Mouse (Mus musculus) testis, postnatal 10 days (tissue): ENCODE data around the gene Gp1bb.

Source experiments
- DNase-seq: peaks from one replicate; pipeline ENCODE4 v3.0.0; 2021; ENCODE audit warnings: low spot score

Gene Gp1bb

DNA sequence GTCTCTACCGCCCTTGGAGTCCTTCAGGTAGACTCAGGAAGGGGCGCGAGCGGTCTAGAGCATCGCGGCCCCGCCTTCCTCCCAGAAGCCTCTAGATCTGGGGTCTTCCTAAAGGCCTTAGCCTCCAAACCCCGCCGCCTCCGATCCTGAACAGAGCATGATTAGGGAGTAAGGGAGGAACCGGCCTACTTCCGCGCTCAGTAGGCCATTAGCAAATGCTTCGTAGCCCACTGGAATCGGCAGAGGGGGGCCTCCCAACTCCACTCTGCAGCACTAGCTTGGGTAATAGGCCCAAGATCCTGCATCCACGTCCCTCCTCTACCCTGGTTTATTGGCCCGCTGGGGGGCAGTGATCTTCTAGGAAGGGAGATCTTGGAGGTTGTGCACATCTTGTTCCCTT is at the start of gene Gp1bb:
Gp1bb (minus strand) TSS at position 385 of the 400 bp plus-strand sequence.
- no peak for DNase-seq

DNA sequence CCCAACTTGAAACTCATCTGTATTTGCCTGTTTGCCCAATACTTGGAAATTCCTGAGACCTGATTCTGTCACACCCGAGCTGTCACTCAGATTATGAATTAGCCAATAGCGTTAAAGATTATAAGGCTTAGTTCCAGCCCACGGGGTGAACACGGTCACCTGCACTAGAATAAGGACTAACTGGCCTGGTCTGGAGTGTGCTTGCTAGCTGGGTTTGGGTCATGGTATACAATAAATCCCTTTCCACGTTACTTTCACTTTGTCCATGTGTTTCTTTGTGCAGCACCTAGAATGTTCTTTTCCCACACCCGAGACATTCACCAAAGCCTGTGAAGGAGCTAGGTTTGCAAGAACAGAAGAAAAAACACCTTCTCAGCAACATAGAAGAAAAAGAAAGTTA is 47.7 kb upstream of the Gp1bb start:
- DNase-seq = no peak

DNA sequence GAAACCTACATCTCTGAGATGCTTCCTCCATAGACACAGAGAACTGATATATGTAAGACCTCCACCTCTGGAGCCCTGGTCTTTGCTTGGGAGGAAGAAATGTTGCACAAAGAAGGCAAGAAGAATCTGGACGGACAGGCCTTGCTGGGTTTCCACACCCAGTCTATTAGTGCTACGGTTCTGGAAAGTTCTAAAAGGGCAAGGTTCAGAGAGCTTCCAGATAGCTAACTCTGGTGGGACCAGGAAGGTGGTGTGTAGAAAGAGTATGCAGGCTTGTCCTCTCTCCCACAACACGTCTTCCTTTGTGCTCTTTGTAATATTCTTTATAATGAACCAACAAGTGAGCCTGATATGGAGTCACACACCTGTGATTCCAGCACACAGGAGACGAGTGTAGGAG is 36.4 kb upstream of the Gp1bb start:
- DNase-seq = no peak

DNA sequence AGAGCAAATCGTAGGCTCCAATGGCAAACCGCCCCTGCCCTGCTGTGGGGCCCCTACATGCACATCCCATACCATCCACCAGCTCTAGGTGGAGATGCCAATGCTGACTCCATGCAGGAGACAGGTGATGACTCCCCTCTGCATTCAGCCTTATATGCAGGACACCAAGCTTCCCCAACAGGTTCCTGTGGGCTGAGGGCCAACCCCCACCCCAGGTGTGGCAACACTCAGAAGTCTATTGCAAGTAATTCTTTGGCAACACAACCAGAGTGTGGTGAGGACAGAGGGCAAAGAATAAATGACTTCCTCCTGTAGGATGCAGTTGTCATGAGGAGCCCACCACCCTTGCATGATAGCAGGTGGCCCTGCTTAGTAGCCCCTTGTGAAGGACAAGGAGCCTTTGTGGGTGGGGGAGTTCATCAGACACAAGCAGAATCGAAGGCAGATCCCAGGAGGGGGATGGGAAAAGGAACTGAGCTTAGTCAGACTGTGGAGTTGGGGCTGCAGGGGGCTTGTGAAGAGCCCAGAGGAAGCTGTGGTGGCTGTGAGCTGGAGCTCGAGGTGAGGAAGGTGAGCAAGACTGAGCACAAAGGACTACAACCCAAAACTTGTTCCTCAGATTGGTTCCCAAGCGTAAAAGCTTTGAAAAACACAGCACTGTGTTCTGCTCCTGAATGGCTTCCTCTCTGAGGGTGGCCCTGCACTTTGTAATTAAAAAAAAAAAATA is 33.3 kb upstream of the Gp1bb start:
- DNase-seq = no peak

DNA sequence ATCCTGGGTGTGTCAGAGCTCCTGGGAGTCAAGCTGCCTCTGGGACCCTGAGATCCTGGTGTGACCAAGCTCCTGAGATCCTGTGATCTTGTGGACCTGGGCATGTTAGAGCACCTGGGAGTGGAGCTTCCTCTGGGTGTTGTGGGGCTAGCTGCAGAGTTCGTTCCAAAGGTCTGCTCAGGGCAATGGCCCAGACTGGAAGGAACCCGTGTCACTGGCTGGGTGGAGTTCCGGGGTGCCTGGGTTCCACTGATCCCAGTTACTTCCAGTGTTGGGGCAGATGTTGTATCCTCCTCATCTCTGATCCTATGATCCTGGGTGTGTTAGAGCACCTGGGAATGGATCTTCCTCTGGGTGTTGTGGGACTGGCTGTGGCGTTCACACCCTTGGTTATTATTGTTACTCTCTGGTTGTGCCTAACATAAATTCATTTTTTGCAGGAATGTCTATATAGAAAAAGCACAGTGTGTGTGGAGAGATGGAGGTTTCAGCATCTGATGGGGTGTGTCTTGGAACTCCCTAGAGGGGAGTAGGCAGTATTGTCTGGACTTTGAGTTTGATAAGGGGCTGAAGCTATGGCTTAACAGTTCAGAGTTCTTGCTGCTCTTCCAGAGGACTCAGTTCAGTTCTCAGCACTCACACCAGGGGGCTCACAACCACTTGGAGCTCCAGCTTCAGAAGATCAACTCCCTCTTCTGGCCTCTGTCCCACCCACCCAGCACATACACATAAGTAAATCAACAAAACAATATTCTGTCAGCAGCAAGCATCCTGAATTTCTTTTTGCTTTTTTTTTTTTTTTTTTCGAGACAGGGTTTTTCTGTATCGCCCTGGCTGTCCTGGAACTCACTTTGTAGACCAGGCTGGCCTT is 31.3 kb upstream of the Gp1bb start:
- no peak for DNase-seq

DNA sequence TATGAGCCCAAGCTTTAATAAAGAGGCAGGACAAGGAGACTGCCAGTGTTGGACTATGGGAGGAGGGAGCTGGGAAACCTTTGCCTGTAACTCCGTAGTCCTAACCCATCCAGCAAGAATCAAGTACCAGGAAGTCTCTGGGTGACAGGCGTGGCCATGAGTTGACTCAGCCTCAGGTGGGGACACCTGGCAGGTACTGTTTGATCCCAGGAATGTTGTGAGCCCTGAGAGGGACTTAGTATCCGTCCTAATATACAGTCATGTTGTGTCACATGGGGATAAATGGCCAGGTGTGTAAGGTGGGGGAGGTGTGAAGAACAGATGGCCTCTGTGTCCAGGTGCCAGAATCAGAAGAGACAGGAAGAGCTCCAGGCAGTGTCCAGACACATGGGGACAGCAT is 26.9 kb upstream of the Gp1bb start:
- peak; percentile 17 for DNase-seq

DNA sequence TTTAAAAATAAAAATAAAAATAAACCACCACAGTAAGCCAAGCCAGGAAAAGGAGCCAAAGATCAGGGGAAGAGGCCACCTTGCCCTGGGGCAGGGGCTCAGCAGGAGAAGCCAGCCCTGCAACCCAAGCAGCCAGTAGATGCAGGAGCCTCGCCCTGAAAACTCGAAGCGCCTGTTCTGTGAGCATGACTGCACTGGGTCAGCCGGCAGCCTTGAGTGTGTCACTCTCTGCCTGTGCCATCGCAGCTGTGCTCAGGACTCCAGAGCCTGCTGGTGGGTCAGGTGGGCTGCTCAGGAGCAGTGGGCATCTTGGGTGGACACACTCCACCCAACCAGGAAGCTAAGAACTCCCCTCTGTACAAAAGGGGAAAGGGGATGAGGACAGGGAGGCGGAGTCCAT is 23.1 kb upstream of the Gp1bb start:
- DNase-seq = peak; percentile 36

DNA sequence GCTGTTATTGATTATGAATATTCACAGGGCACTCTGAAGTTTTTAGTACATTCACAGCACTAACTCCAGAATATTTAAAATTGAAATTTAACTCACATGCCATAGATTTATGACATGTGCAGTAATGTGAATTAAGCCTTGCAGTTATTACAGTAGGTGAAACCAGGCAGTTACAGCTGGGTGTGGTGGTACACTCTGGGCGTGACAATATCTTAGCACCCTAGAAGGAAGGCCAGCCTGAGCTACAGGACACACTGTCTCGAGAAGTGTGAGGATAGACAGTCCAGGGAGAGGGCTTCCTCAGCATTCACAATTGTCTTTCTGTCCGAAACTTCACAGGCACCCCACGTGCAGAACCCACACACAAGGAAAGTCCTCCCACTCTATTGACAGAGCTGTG is 22.3 kb upstream of the Gp1bb start:
- peak; percentile 23 for DNase-seq

DNA sequence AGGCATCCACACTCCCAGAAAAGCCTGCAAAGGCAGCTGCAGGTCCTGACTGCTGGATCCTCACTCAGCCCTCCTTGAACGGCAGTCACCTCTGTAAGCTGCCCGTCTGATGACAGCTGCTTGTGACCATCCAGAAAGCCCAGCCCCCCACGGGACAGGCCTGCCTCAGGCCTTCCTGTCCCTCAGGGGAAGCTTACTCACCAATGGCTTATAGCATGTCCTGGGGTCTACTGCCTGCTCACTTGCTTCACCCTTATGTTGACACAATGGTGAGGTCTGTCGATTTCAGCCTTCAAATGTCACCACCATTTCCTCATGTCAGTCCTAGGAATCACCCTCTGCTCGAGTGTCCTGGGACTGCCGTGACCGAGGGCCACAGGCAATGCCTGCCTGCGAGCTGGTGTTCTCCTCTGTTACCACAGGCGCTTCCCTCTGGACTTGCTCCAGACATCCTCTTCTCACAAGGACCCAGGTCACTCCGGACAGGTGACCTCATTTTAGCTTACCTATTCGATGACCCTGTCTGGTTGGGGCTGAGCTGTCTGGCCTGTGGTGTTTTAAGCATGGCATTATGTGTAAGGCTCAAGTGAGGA is 21.3 kb upstream of the Gp1bb start:
- peak; percentile 34 for DNase-seq

DNA sequence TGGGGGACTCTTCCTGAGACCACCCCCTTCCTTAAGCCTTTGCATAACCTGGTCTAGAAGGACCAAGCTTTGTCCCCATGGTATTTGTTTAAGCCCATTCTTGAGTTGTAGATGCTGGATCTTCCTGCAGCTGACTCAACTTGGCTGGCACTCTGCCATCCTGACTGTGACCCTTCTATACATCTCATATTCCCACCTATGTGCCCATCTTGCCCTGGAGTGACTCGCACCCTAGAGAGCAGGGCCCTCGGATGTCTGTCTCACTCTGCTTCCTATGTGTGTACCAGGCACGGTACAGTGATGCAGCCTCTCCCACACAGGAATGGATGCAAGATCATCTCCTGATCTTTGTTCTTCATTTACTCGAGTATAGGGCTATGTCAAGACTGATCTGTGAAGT is 20.7 kb upstream of the Gp1bb start:
- peak; percentile 41 for DNase-seq

DNA sequence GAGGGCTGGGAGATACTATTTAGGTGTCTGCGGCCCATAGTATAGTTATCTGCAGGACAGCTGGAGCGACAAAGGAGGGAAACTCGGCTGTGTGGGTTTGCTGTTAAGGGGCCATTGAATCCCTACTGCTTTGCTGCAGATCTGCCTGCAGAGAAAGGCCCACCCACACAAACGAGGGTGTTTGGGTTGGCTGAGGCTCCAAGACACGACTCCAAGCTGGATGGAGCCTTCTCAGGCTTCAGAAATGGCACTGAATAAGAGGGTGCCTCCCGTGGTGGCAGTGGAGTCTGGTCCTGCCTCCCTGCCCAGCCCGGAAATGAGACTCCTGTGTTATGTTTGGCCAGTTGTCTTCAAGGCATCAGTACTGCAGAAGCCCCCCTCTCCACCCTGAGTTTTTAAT is 20.1 kb upstream of the Gp1bb start:
- no peak for DNase-seq

DNA sequence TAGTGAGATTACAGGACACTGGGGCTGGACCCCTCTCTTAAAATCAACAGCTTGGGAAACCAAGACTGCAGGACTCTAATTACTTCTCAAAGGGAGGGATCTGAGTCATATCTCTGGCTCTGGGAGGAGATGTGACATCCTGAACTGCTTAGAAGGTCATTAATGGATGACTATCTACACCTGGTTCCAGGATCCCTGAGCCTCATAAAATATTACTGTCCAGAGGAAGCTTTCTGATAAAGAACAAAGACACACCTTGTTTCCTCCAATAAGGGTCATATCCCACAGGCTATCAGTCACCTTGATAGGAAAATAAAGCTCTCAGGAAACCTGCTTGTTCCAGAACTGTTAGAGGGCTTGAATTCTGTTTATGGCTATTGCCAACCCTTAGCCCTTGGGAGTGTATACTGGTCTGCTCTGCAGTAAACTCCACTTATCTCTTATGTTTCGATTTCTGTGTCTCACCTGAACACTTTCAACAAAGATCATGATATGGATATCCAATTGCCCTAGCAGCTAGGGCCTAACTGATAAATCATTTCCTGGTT is 17.3 kb upstream of the Gp1bb start:
- DNase-seq = no peak

DNA sequence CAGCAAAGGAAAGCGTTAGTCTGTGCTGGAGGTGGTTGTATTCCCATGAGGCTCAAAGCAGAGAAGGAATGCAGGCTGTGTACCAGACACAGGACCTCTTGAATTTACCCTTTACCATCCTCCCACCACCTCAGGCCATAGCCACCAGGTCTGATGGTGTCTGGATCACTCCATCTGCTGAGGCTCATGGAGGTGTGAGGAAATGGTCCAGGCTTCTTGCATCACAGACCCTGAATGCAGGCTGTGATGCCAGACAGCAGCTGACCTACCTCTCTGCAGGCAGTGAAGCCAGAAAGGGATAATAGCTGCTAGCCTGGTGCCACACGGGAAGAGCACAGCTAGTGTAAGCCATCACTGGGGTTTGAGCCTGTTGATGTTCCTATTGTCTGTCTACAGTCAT is 16.2 kb upstream of the Gp1bb start:
- peak; percentile 23 for DNase-seq

DNA sequence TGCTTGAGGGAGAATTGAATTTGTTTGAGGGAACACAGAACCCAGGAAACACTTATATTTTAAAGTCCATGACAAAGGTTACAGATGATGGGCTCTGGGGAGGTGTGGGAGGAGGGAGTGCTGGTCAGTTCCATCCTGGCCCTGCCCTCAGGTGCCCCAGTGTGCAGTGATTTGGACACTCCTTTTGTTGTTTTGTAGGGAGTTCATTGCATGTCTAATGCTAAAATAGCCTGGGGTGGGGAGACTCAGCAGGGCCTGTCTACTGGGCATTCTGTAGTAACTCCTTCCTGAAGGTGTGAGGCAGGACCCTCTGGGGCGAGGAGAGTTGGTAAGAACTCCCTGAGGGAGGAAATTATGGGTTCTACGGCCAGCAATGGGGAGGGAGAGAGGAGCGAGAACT is 14.6 kb upstream of the Gp1bb start:
- DNase-seq = peak; percentile 22

DNA sequence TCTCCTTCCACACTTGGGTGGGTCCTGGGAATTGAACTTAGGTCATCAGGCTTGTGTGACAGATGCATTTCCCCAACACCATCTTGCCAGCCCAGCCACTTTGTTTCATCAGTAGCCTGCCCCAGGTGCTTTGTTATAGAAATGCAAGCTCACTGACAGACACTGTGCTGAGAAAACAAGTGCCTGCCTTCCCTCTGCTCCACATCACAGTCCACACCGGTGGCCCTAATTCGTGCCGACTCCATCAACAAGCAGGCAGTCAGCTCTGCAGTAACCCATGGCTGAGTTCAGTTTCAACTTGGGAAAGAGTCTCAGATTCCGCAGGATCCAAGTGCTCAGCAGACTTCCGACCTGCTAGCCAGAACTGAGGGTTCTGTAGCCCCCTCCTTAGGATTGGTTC is 14.2 kb upstream of the Gp1bb start:
- DNase-seq = peak; percentile 25

DNA sequence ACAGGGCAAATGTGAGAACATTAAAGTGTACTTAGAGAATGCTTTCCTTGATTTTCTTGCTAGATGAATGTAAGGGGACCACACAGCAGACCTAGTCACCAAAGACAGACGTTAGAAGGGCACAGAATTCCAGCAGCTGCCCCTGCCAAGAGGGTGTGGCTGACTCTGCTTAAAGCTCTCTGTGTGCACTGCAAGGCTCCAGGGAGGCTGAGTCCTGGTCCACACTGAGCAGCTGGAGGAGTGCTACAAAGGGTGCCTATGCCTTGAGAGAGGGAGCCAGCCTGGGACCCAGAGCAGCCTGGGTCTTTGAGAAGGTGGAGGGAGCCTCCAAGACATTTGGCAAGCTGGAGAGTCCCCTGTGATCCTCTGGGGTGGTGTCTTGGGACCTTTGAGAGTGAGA is 11.1 kb upstream of the Gp1bb start:
- no peak for DNase-seq

DNA sequence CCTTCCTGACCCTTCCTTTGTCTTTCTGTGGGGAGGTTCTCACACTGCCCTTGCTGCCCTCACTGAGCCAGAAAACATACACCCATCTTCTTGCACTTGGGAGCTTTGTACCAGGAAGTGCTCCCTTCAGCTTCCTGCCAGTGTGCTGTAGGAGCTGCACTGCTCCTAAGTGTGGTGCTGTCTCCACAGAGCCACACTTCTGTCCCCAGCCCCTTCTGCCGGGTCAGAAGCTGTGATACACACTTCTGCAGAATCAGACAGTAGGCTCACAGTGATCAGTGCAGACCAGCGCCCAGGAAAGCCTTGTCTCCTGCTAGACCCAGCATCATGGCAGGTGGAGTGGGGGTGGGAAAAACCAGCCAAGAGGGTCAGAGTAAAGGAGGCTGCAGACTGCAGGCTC is 10.6 kb upstream of the Gp1bb start:
- DNase-seq = no peak

DNA sequence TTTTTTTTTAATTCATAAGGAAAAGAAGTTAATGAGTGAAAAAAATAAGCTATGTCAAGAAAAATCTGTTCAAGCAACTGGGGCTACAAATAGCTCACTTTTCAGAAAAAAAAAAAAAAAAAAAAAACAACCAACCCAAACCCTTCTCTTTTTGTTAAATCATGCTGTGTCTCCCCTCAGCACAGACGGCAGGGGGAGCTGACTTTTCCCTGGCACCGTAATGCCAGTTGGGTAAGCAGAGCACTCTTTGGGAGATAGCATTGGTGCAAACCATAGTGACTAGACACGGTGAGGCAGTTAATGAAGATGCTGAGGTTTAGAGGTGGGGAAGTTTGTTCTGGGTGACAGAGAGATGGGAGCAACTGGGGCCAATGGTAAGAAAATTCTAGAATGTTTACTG is 9.9 kb upstream of the Gp1bb start:
- peak; percentile 34 for DNase-seq

DNA sequence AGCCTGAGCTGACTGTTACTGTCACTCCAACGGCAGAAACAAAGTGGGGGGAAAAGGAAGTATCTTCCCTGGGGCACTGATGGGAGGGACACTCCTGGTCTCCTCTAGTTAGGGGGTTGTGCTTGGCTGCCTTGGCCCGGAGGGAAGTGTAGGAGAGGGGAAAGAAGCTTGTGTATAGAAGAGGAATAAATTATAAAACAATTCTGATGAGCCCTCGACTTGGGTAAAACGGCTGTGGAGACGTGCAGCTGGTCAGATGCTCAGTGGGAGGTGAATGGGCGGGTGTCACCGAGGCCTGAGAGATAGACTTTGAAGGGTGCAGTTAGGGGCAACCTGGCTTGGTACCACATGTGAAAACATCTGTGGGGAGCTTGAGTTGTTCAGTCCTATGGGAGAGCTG is 8.9 kb upstream of the Gp1bb start:
- peak; percentile 25 for DNase-seq

DNA sequence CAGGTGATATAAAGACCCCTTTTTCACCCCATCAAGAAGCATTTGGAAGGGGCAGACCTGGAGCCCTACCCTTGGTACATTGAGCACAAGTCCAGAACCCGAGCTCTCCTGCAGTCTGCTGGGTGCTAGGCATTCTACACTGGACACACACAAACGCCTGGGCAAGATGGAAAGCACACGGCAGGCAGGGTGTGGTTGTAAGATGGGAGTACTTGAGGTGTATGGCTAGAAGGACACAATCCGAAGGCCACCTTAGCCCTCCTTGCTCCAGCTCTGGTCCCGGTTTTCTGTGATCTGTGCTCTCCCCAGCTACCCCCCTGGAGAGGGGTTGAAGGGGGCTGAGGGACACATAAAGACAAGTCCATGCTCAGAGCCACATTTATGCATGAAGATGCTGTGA is 8.1 kb upstream of the Gp1bb start:
- peak; percentile 38 for DNase-seq

DNA sequence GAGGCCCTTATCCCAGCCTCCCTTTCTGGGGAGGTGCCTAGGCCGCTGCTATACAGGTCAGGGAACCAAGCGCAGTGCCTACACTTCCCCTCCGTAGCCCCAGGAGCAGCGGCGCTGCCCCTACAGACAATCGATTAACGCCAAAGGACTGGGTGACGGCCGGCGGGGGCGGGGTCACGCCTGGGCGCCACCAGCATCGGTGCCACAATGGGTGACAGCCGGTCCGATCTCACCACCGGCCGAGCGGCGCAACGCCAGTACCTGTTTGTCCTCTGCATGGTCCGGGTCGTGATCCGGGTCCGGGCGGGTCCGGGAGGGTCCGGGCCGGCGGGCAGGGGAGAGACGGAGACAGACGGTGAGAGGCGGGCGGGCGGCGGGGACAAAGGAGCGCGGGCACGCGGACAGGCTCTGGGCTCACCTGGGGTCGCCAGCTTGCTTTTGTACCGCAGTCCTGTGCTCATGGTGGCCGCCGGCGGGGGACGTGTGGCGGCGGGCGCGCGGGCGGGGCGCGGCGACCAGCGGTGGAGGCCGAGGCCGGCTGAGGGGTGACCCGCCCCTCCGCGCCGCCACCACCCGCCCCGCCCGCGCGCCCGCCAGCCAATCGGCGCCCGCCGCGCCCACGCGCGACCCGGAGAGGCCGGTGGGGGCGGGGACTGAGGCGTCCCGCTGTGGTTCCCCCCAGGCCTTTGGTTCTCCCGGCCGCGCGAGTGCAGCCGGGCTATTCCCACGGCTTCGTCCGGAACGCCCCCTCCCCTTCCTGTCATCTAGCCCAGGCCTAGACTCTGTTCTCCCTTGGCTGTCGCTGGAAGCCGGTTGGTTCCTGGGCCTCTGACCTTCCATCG is 7.4 kb upstream of the Gp1bb start, which contains the start of gene Sept5:
Sept5 (minus strand) TSS at position 565 of the 842 bp plus-strand sequence.
- DNase-seq = peak; percentile 85

DNA sequence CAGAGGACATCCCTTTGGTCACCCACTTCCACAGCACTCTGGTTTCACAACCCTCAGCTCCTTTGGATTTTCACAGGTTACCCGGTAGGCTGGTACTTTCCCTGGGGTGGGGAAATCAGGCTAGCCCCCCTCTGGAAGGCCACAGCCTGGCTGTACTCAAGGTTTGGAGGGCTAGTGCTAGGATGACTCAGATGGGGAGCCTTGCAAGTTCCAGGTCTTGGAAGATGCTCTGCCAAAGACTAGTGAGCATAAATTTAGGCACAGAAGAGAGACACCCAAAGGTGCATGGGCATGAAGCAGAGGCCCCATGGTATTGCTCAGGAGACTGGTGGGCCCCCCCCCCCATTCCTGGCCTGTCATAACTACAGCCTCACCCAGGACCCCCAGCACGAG is 6.7 kb upstream of the Gp1bb start:
- no peak for DNase-seq
